Mouse (Mus musculus) hindbrain, postnatal 0 days (tissue): ENCODE measurements around the gene Trabd2b. TPM values are rescaled to one million over a fixed set of nuclear protein-coding genes. Genes with fewer than 3 reads are reported as not detected.

Experiments used
- ATAC-seq: fragments of 200-750 bp; cut with Nextera tagmentation; 2 replicates; pipeline ENCODE4 v1.8.0; 2017; ENCODE audit warnings: mild to moderate bottlenecking, moderate TSS enrichment, moderate library complexity
- DNase-seq: peaks from one replicate; pipeline ENCODE4 v3.0.0-alpha.2; 2015; ENCODE audit warnings: low spot score
- H3K27ac ChIP-seq: fragments of 300-500 bp; sonication (generic); 2 replicates; pipeline ENCODE4 v1.5.1; 2014; ENCODE audit warnings: mild to moderate bottlenecking
- H3K27me3 ChIP-seq: fragments of 300-500 bp; sonication (generic); 2 replicates; pipeline ENCODE4 v1.6.1; 2014; ENCODE audit warnings: low read length, mixed read lengths; ENCODE audit not compliant: insufficient read depth
- H3K36me3 ChIP-seq: fragments of 300-500 bp; sonication (generic); 2 replicates; pipeline ENCODE4 v1.6.1; 2014; ENCODE audit warnings: low read length, mixed read lengths; ENCODE audit not compliant: insufficient read depth
- H3K4me1 ChIP-seq: fragments of 300-500 bp; sonication (generic); 2 replicates; pipeline ENCODE4 v1.6.1; 2014; ENCODE audit warnings: antibody characterized with exemption, low read length, mixed read lengths; ENCODE audit not compliant: insufficient read depth
- H3K4me2 ChIP-seq: fragments of 300-500 bp; sonication (generic); 2 replicates; pipeline ENCODE4 v1.6.1; 2014; ENCODE audit warnings: low read depth, mild to moderate bottlenecking, low read length, moderate library complexity, mixed read lengths
- H3K4me3 ChIP-seq: fragments of 300-500 bp; sonication (generic); 2 replicates; pipeline ENCODE4 v1.5.1; 2014; ENCODE audit warnings: low read length
- H3K9ac ChIP-seq: fragments of 300-500 bp; sonication (generic); replicated peaks from 2 replicates; pipeline ENCODE4 v1.6.1; 2014; ENCODE audit warnings: mild to moderate bottlenecking, low read length, moderate library complexity, mixed read lengths
- H3K9me3 ChIP-seq: fragments of 300-500 bp; sonication (generic); 2 replicates; pipeline ENCODE4 v1.6.1; 2016; ENCODE audit warnings: low read length, mixed read lengths
- CTCF ChIP-seq: IDR thresholded peaks from 2 replicates; pipeline ENCODE4 v1.5.1; 2016; ENCODE audit warnings: antibody characterized with exemption, control low read depth, low read depth
- WGBS: fragments of 180-500 bp; shearing (Covaris S2); extraction: QIAGEN DNeasy Blood & Tissue Kit; methylation state at CpG from one replicate; pipeline ENCODE4 v1.1.7; 2014; 5-methylcytosine and 5-hydroxymethylcytosine counted together
- polyA plus RNA-seq: library from polyadenylated mRNA; unstranded; fragments of >200 nt; fragmentation: Nextera tagmentation; extraction: Ambion mirVana; gene quantifications from 2 replicates; pipeline ENCODE4 v1.2.1, GENCODE M21; 2015
- total RNA-seq: library from RNA; depleted of rRNA; stranded (reverse); fragments of >200 nt; gene quantifications from 2 replicates; pipeline ENCODE4 v1.2.3, GENCODE M21; 2014

Gene Trabd2b
- total and polyA plus RNA-seq, 2 experiments from 2014 or later, result 0.65 to 1.8 TPM

GRCm38 (mm10) chr4:114601201-114602009 is 194.9 kb downstream of the Trabd2b start:
- no peak for TF ChIP-seq CTCF
- H3K27ac ChIP-seq, result no peak overlapping the region
- no peak for ATAC-seq
- H3K4me3 ChIP-seq, result no peak overlapping the region
- H3K4me2 ChIP-seq, result no peak overlapping the region
- WGBS, result 37% methylated on average over 8 of the region's 8 CpGs
- no peaks in the 10 kb centered on the region for H3K9me3 ChIP-seq
- no peak for DNase-seq
- no peak overlapping the region for H3K9ac ChIP-seq
- 0 out of 2 replicates have a peak, but pooled peaks cover 3% of the 10 kb centered on the region for H3K4me1 ChIP-seq
- H3K27me3 ChIP-seq, result no peaks in the 10 kb centered on the region
- no peaks in the 10 kb centered on the region for H3K36me3 ChIP-seq

GRCm38 (mm10) chr4:114605670-114606069 is 199.1 kb downstream of the Trabd2b start:
- no peak for DNase-seq
- no peaks in the 10 kb centered on the region for H3K27me3 ChIP-seq
- H3K9ac ChIP-seq, result no peak overlapping the region
- H3K4me1 ChIP-seq, result 0 out of 2 replicates have a peak, but pooled peaks cover 3% of the 10 kb centered on the region
- TF ChIP-seq CTCF, result no peak
- H3K4me3 ChIP-seq, result no peak overlapping the region
- WGBS, result 79% methylated on average over 3 of the region's 3 CpGs
- H3K4me2 ChIP-seq, result no peak overlapping the region
- no peaks in the 10 kb centered on the region for H3K36me3 ChIP-seq
- no peak for ATAC-seq
- no peaks in the 10 kb centered on the region for H3K9me3 ChIP-seq
- no peak overlapping the region for H3K27ac ChIP-seq

GRCm38 (mm10) chr4:114607873-114608272 is 201.3 kb downstream of the Trabd2b start:
- ATAC-seq, result no peak
- 72% methylated on average over 2 of the region's 2 CpGs for whole genome bisulfite sequencing

GRCm38 (mm10) chr4:114609297-114609696 is 202.8 kb downstream of the Trabd2b start:
- H3K9me3 ChIP-seq, result no peaks in the 10 kb centered on the region
- no peak overlapping the region for H3K4me3 ChIP-seq
- H3K36me3 ChIP-seq, result no peaks in the 10 kb centered on the region
- H3K4me2 ChIP-seq, result no peak overlapping the region
- 79% methylated on average over 4 of the region's 4 CpGs for WGBS
- H3K27me3 ChIP-seq, result no peaks in the 10 kb centered on the region
- H3K4me1 ChIP-seq, result no peaks in the 10 kb centered on the region
- H3K9ac ChIP-seq, result no peak overlapping the region
- DNase-seq, result no peak
- ATAC-seq, result no peak
- no peak for TF ChIP-seq CTCF
- H3K27ac ChIP-seq, result no peak overlapping the region

More at GRCm38 (mm10) chr4:114607873-114608272, 201.3 kb downstream of the Trabd2b start:
- H3K9me3 ChIP-seq, result no peaks in the 10 kb centered on the region
- H3K9ac ChIP-seq, result no peak overlapping the region
- DNase-seq, result no peak
- no peak overlapping the region for H3K27ac ChIP-seq
- no peak overlapping the region for H3K4me3 ChIP-seq
- no peak overlapping the region for H3K4me2 ChIP-seq
- no peaks in the 10 kb centered on the region for H3K4me1 ChIP-seq
- H3K36me3 ChIP-seq, result no peaks in the 10 kb centered on the region
- no peak for TF ChIP-seq CTCF
- no peaks in the 10 kb centered on the region for H3K27me3 ChIP-seq

- Histone ChIP-seq H3K4me3 (no peak overlapping the region), H3K27ac (no peak overlapping the region), H3K4me2 (no peak overlapping the region), H3K4me1 (no peaks in the 10 kb centered on the region), H3K9ac (no peak overlapping the region), H3K9me3 (no peaks in the 10 kb centered on the region), H3K36me3 (no peaks in the 10 kb centered on the region), H3K27me3 (no peaks in the 10 kb centered on the region)
- peak; percentile 47 for TF ChIP-seq CTCF
- 61% methylated on average over 8 of the region's 8 CpGs for WGBS
- DNase-seq (peak; percentile 44), ATAC-seq (peak; percentile 45; the same call in 1 of the 2 replicates)
Measured at GRCm38 (mm10) chr4:114611166-114611929, 204.8 kb downstream of the Trabd2b start.

- H3K4me2 ChIP-seq, result no peak overlapping the region
- TF ChIP-seq CTCF, result no peak
- 0 out of 2 replicates have a peak, but pooled peaks have one; percentile 21 for ATAC-seq
- no peak overlapping the region for H3K27ac ChIP-seq
- no peaks in the 10 kb centered on the region for H3K27me3 ChIP-seq
- DNase-seq, result peak; percentile 21
- H3K9ac ChIP-seq, result no peak overlapping the region
- no peak overlapping the region for H3K4me3 ChIP-seq
- 62% methylated on average over 5 of the region's 5 CpGs for WGBS
- H3K9me3 ChIP-seq, result no peaks in the 10 kb centered on the region
- H3K36me3 ChIP-seq, result no peaks in the 10 kb centered on the region
- no peaks in the 10 kb centered on the region for H3K4me1 ChIP-seq
Measured at GRCm38 (mm10) chr4:114612032-114612431, 205.5 kb downstream of the Trabd2b start.
